Mouse (Mus musculus) liver, embryonic 12.5 days (tissue): ENCODE results near the gene Spred3. TPM values are rescaled to one million over a fixed set of nuclear protein-coding genes. Genes with fewer than 3 reads are reported as not detected.
"Not testable (repeated sequence)": the region's sequence is repeated elsewhere in the genome, so short reads cannot be mapped to it uniquely, and the experiment has no call there.

Experiments
- ATAC-seq: fragments of 200-750 bp; cut with Nextera tagmentation; 2 replicates; pipeline ENCODE4 v1.8.0; 2017; ENCODE audit warnings: moderate number of reproducible peaks, mild to moderate bottlenecking, moderate library complexity
- H3K27ac ChIP-seq: fragments of 300-500 bp; sonication (generic); 2 replicates; pipeline ENCODE4 v1.5.1; 2016; ENCODE audit warnings: mild to moderate bottlenecking
- H3K27me3 ChIP-seq: fragments of 300-500 bp; sonication (generic); replicated peaks from 2 replicates; pipeline ENCODE4 v1.6.1; 2016; ENCODE audit warnings: mild to moderate bottlenecking, moderate library complexity
- H3K36me3 ChIP-seq: fragments of 300-500 bp; sonication (generic); 2 replicates; pipeline ENCODE4 v1.6.1; 2016; ENCODE audit warnings: mild to moderate bottlenecking, moderate library complexity
- H3K4me1 ChIP-seq: fragments of 300-500 bp; sonication (generic); 2 replicates; pipeline ENCODE4 v1.6.1; 2016
- H3K4me2 ChIP-seq: fragments of 300-500 bp; sonication (generic); 2 replicates; pipeline ENCODE4 v1.6.1; 2016; ENCODE audit warnings: mild to moderate bottlenecking, moderate library complexity
- H3K4me3 ChIP-seq: fragments of 300-500 bp; sonication (generic); 2 replicates; pipeline ENCODE4 v1.5.1; 2016; ENCODE audit warnings: mild to moderate bottlenecking, moderate library complexity
- H3K9ac ChIP-seq: fragments of 300-500 bp; sonication (generic); 2 replicates; pipeline ENCODE4 v1.6.1; 2016; ENCODE audit warnings: mild to moderate bottlenecking, moderate library complexity
- H3K9me3 ChIP-seq: fragments of 300-500 bp; sonication (generic); replicated peaks from 2 replicates; pipeline ENCODE4 v1.6.1; 2016; ENCODE audit warnings: mild to moderate bottlenecking, moderate library complexity
- WGBS: fragments of 180-500 bp; shearing (Covaris S2); methylation state at CpG from one replicate; pipeline ENCODE4 v1.1.7; 2016; ENCODE audit not compliant: insufficient replicate concordance; 5-methylcytosine and 5-hydroxymethylcytosine counted together
- polyA plus RNA-seq: library from polyadenylated mRNA; unstranded; fragments of >200 nt; fragmentation: Nextera tagmentation; extraction: Ambion mirVana; gene quantifications from 2 replicates; pipeline ENCODE4 v1.2.1, GENCODE M21; 2016

The Spred3 gene
- polyA plus RNA-seq, 1 experiment from 2014 or later = 0.72 TPM

DNA sequence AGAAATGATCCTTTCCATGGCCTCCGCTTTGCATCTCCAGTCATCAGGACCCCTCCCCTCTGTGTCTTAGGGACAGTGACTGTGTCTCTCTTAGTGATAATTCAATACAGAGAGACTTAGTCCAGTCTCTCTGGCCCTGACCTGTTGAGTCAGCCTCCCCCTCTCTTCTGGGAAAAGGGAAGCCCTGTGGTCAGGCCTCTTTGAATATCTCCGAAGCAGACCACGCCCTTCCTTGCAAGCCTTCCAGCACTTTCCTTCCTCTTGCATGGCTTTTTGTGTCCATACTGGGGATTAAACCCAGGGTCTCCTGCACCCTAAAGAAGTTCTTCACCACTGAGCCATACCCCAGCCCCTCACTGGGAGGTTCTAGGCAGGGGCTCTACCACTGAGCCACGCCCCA, 26.2 kb downstream of the Spred3 start:
- Histone ChIP-seq H3K9me3 (no peaks in the 10 kb centered on the region), H3K4me1 (peaks cover 10% of the 10 kb centered on the region; the same call in 1 of the 2 replicates), H3K27ac (no peak overlapping the region), H3K9ac (no peak overlapping the region), H3K4me3 (no peak overlapping the region), H3K36me3 (no peaks in the 10 kb centered on the region), H3K4me2 (no peak overlapping the region), H3K27me3 (no peaks in the 10 kb centered on the region)
- ATAC-seq = no peak
- 40% methylated on average over 4 of the region's 4 CpGs for WGBS

GRCm38 (mm10) chr7:29141416-29141815, 28.8 kb downstream of the Spred3 start:
- Histone ChIP-seq H3K27ac (no peak overlapping the region), H3K36me3 (no peaks in the 10 kb centered on the region), H3K4me2 (no peak overlapping the region), H3K4me3 (no peak overlapping the region), H3K9ac (no peak overlapping the region), H3K4me1 (peaks cover 10% of the 10 kb centered on the region; the same call in 1 of the 2 replicates), H3K9me3 (no peaks in the 10 kb centered on the region), H3K27me3 (peaks cover 5% of the 10 kb centered on the region; the same call in 1 of the 2 replicates)
- no peak for ATAC-seq
- 61% methylated on average over 8 of the region's 8 CpGs for WGBS

DNA sequence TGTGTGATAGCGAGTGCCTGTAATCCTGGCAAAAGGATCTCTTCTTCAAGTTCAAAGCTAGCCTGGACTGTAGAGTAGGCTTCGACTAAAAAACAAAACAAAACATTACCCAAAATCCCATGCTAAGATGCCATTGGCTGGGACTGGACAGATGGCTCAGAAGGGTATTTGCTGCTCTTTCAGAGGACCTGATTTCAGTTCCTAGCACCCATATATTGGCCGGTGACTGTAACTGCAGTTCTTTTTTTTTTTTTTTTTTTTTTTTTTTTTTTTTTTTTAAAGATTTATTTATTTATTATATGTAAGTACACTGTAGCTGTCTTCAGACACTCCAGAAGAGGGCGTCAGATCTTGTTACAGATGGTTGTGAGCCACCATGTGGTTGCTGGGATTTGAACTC, 31.0 kb downstream of the Spred3 start:
- WGBS = 74% methylated on average over 3 of the region's 4 CpGs
- ATAC-seq = not testable (repeated sequence)

DNA sequence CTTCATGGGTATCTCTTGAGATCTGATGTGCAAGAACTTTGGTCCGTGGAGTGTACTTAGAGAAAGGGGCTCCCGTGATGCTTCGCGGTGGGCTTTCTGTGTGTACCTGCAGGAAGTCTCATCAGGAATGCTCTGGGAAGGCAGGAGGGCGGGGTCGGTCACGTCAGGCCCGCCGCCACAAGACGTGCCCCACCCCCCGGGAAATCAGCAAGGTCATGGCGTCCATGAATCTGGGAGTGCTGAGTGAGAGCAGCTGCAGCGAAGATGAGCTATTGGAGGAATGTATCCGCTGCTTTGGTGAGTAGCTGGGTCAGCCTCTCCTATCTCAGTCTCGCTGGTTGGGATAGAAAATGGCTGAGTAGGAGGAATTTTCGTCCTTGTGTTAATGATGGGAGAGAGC, 32.8 kb downstream of the Spred3 start:
- Histone ChIP-seq H3K9ac (no peak overlapping the region), H3K9me3 (no peaks in the 10 kb centered on the region), H3K4me3 (no peak overlapping the region), H3K36me3 (no peaks in the 10 kb centered on the region), H3K27me3 (peaks cover 17% of the 10 kb centered on the region), H3K4me1 (0 out of 2 replicates have a peak, but pooled peaks cover 12% of the 10 kb centered on the region), H3K27ac (no peak overlapping the region), H3K4me2 (no peak overlapping the region)
- 49% methylated on average over 16 of the region's 16 CpGs for WGBS
- no peak for ATAC-seq

More for the DNA sequence above, 31.0 kb downstream of the Spred3 start:
- H3K9me3 ChIP-seq, H3K4me2 ChIP-seq, H3K36me3 ChIP-seq, H3K9ac ChIP-seq, H3K4me3 ChIP-seq, H3K27ac ChIP-seq: not testable (repeated sequence)
- peaks cover 17% of the 10 kb centered on the region for H3K27me3 ChIP-seq
- H3K4me1 ChIP-seq = peaks cover 15% of the 10 kb centered on the region; the same call in 1 of the 2 replicates

- Histone ChIP-seq H3K36me3 (no peaks in the 10 kb centered on the region), H3K4me2 (peak within 1 kb of the TSS; percentile 52), H3K4me1 (0 out of 2 replicates have a peak, but pooled peaks cover 12% of the 10 kb centered on the region), H3K9ac (no peak within 1 kb of the TSS), H3K27ac (no peak within 1 kb of the TSS), H3K4me3 (peak within 1 kb of the TSS; percentile 26), H3K27me3 (peaks cover 17% of the 10 kb centered on the region), H3K9me3 (no peaks in the 10 kb centered on the region)
- WGBS = 1% methylated on average over 14 of the region's 20 CpGs
- ATAC-seq = peak; percentile 55; the same call in 1 of the 2 replicates
Observed at GRCm38 (mm10) chr7:29134693-29135386, 35.4 kb downstream of the Spred3 start, which contains the start of gene Rasgrp4. TSS of gene Rasgrp4 (plus strand) at chr7:29134851.

DNA sequence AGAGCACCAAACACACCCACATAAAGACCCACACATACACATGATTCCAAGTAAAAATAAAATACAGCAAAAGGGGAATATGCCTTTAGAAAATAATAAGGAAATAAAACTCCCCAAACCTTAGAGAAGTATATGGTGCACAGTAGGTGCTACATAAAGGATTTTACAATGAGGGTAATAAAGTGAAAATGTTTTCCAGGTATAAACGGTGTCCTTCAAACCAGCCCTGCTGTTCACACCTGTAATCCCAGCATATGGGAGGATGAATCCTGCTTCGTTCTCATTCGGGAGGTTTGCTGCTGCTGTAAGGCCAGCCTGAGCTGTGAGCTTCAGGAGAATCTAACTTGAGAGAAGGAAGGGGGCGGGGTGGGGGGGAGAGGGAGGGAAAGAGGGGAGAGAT, 36.0 kb downstream of the Spred3 start:
- Histone ChIP-seq H3K36me3 (no peaks in the 10 kb centered on the region), H3K27me3 (peaks cover 17% of the 10 kb centered on the region), H3K9ac (no peak overlapping the region), H3K4me2 (peak overlapping the region; percentile 52), H3K27ac (no peak overlapping the region), H3K4me3 (peak overlapping the region; percentile 26; the same call in 1 of the 2 replicates), H3K4me1 (0 out of 2 replicates have a peak, but pooled peaks cover 12% of the 10 kb centered on the region), H3K9me3 (no peaks in the 10 kb centered on the region)
- no peak for ATAC-seq
- WGBS = 7% methylated on average over 4 of the region's 4 CpGs

- no peaks in the 10 kb centered on the region for H3K36me3 ChIP-seq
- no peak for ATAC-seq
- H3K27me3 ChIP-seq = no peaks in the 10 kb centered on the region
- no peak overlapping the region for H3K27ac ChIP-seq
- H3K9me3 ChIP-seq = no peaks in the 10 kb centered on the region
- H3K4me2 ChIP-seq = no peak overlapping the region
- H3K9ac ChIP-seq = no peak overlapping the region
- 79% methylated on average over 2 of the region's 2 CpGs for WGBS
- peaks cover 30% of the 10 kb centered on the region for H3K4me1 ChIP-seq
- H3K4me3 ChIP-seq = no peak overlapping the region
Observed at GRCm38 (mm10) chr7:29128725-29129124, 41.5 kb downstream of the Spred3 start.

DNA sequence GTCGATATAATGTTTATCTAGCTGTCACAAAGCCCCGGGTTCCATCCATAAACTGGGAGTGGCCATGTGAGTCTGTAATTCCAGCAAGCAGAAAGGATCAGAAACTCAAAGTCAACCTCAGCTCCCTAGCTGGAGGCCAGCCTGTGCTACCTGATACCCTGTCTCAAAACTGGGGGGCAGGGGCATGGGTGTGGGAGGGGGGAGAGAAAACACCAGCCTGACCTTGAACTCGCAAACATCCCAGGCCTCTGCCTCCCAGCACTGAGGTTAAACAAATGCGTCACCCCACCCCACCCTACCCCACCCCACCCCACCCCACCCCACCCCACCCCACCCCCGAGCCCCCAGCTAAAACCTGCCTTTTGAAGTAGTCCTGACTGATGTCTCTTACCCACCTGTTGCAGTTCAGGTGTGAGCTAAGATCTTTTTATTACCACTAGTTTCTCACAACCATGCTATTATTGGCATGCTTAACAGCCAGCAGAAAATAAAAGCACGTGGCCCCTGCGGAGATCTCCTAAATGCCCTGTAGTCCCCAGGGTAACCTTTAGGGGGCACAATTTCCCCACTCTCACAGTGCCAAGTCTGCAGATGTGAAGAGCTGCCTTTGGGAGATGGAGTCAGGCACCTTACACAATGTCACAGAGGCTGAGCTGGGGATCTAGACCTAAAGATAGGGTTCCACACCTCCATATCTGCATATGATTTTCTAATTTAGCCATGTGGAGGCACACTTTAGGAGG, 43.9 kb downstream of the Spred3 start:
- ATAC-seq = no peak
- WGBS = 9% methylated on average over 6 of the region's 7 CpGs
- no peaks in the 10 kb centered on the region for H3K36me3 ChIP-seq
- H3K4me3 ChIP-seq = no peak overlapping the region
- peaks cover 34% of the 10 kb centered on the region for H3K4me1 ChIP-seq
- 0 out of 2 replicates have a peak, but pooled peaks cover 3% of the 10 kb centered on the region for H3K27me3 ChIP-seq
- no peaks in the 10 kb centered on the region for H3K9me3 ChIP-seq
- peak overlapping the region; percentile 37 for H3K4me2 ChIP-seq
- H3K9ac ChIP-seq = no peak overlapping the region
- H3K27ac ChIP-seq = no peak overlapping the region

DNA sequence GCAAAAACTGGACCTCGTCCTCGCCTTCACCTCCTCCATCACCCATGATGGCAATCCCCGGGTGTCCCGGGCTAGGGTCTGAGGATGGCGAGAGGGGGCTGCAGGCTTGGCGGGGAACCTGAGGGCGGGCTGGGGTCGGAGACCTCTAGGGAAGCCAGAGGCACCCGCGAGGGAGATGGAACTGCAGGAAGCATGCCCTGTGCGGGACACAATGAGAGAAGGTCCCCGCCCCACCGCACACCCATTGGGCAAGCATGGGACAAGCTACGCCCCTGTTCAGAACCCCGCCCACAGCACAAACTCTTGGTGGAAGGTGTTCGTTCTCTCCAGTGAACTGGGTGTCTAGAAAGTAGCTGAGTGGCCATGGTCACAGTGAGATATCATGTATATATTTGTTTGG, 45.2 kb downstream of the Spred3 start, which contains the start of gene Ryr1:
Ryr1 (minus strand) TSS at position 210 of the 400 bp plus-strand sequence.
- no peaks in the 10 kb centered on the region for H3K9me3 ChIP-seq
- H3K4me2 ChIP-seq = peak within 1 kb of the TSS; percentile 72
- peak within 1 kb of the TSS; percentile 25; the same call in 1 of the 2 replicates for H3K9ac ChIP-seq
- WGBS = 1% methylated on average over 16 of the region's 16 CpGs
- 0 out of 2 replicates have a peak, but pooled peaks cover 3% of the 10 kb centered on the region for H3K27me3 ChIP-seq
- H3K4me1 ChIP-seq = peaks cover 34% of the 10 kb centered on the region
- no peaks in the 10 kb centered on the region for H3K36me3 ChIP-seq
- peak; percentile 81 for ATAC-seq
- no peak within 1 kb of the TSS for H3K27ac ChIP-seq
- H3K4me3 ChIP-seq = peak within 1 kb of the TSS; percentile 46

DNA sequence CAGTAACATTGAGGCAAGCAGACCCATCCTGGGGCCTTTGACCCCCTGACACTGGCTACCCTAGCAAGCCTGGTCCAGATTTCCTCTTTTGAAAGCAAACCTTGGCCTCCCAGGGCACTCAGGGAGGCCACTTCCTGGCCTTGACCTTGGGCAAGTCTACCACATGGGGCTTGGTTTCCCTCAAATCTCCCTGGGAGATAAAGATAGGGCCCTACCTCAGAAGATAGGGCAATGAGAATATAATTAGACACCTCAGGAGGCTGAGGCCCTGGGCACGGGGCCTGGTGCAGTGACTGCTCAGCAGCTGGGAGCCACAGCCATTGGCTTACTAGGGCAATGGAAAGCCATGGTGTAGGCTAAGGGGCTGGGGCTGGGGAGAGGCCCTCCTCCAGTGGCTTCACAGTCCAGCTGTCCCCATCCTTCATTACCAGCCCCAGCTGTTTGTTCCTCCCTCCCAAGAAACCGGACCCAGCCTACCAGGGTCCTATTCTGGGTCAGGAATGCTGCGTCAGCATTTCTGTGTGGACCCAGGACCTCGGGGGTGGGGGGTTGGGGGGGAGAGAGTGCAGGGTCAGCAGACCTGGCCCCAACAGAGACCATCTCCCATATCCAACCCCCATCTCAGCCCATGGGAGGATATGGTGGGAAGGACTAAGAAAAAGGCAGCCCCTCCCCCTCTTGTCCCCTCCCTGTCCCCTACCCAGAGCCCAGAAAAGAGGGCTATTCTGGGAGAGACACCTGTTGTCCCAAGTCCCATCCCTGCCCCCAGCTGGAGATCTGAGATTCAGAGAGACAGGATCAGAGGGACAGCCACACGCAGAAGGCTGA, 46.5 kb downstream of the Spred3 start:
- Histone ChIP-seq H3K27me3 (0 out of 2 replicates have a peak, but pooled peaks cover 7% of the 10 kb centered on the region), H3K27ac (no peak overlapping the region), H3K4me3 (no peak overlapping the region), H3K36me3 (no peaks in the 10 kb centered on the region), H3K4me2 (peak overlapping the region; percentile 72), H3K4me1 (peaks cover 34% of the 10 kb centered on the region), H3K9ac (no peak overlapping the region), H3K9me3 (no peaks in the 10 kb centered on the region)
- WGBS = 30% methylated on average over 5 of the region's 5 CpGs
- no peak for ATAC-seq

- Histone ChIP-seq H3K4me1 (peaks cover 34% of the 10 kb centered on the region), H3K27me3 (0 out of 2 replicates have a peak, but pooled peaks cover 11% of the 10 kb centered on the region), H3K9ac (no peak overlapping the region), H3K9me3 (no peaks in the 10 kb centered on the region), H3K4me3 (no peak overlapping the region), H3K4me2 (no peak overlapping the region), H3K36me3 (no peaks in the 10 kb centered on the region), H3K27ac (no peak overlapping the region)
- no peak for ATAC-seq
- 67% methylated on average over 9 of the region's 9 CpGs for WGBS
Observed at GRCm38 (mm10) chr7:29122821-29123220, 47.4 kb downstream of the Spred3 start.
